Mouse (Mus musculus): Measurements from ENCODE around the gene Fam241a. TPM values are rescaled to one million over a fixed set of nuclear protein-coding genes. Genes with fewer than 3 reads are reported as not detected.
A peak's percentile ranks its signal among the peaks of the same experiment; 100 is the strongest.

The Fam241a gene
- polyA plus RNA-seq, 1 experiment from 2014 or later: 5.5 TPM

- Histone ChIP-seq H3K27ac (ENCODE audit: low read depth, low read length) (no peak overlapping the region), H3K36me3 (ENCODE audit: control insufficient read depth, insufficient read depth, low read length) (no peaks in the 10 kb centered on the region), H3K4me1 (ENCODE audit: control insufficient read depth, insufficient read depth, low read length) (peaks cover 14% of the 10 kb centered on the region), H3K4me3 (ENCODE audit: low read depth, low read length) (no peak overlapping the region), H3K9ac (ENCODE audit: low read length) (no peak overlapping the region), H3K4me2 (peak overlapping the region; percentile 85), H3K9me3 (ENCODE audit: control insufficient read depth, low read length) (no peaks in the 10 kb centered on the region), H3K27me3 (ENCODE audit: control insufficient read depth, insufficient read depth, low read length) (no peaks in the 10 kb centered on the region)
- WGBS: 87% methylated on average over 6 of the region's 6 CpGs
- DNase-seq (ENCODE audit: low spot score, missing footprints): no peak
- ATAC-seq (ENCODE audit: low FRiP score): no peak
These were observed 60.5 kb downstream of the Fam241a start for GRCm38 (mm10) chr3:127835594-127835993.

DNA sequence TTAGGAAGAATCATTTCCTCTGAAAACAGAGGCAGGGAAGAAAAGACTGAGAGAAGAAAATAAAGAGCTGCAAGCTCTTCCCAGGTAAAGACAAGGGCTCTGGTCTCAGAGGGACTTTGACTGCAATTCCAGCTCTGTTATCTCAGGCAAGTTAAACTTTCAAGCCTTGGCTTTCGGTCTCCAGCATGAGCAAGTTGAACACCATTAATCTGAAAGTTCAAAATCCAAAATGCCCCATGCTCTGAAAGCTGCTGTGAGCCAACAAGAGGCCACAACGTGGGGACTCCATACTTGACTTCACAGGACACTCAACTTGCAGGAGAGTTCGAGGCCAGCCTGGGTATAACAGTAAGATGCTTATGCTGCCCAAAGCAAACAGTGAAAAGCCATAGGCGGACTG is 62.1 kb downstream of the Fam241a start:
- Histone ChIP-seq H3K27me3 (ENCODE audit: control insufficient read depth, insufficient read depth, low read length) (no peaks in the 10 kb centered on the region), H3K4me2 (no peak overlapping the region), H3K9me3 (ENCODE audit: control insufficient read depth, low read length) (no peaks in the 10 kb centered on the region), H3K36me3 (ENCODE audit: control insufficient read depth, insufficient read depth, low read length) (no peaks in the 10 kb centered on the region), H3K4me3 (ENCODE audit: low read depth, low read length) (no peak overlapping the region), H3K4me1 (ENCODE audit: control insufficient read depth, insufficient read depth, low read length) (peaks cover 14% of the 10 kb centered on the region), H3K9ac (ENCODE audit: low read length) (no peak overlapping the region), H3K27ac (ENCODE audit: low read depth, low read length) (no peak overlapping the region)
- 87% methylated on average over 4 of the region's 4 CpGs for WGBS
- DNase-seq (ENCODE audit: low spot score, missing footprints): no peak
- ATAC-seq (ENCODE audit: low FRiP score): no peak

- no peaks in the 10 kb centered on the region for H3K27me3 ChIP-seq (ENCODE audit: control insufficient read depth, insufficient read depth, low read length)
- no peaks in the 10 kb centered on the region for H3K9me3 ChIP-seq (ENCODE audit: control insufficient read depth, low read length)
- WGBS: 70% methylated on average over 6 of the region's 6 CpGs
- peaks cover 9% of the 10 kb centered on the region for H3K4me1 ChIP-seq (ENCODE audit: control insufficient read depth, insufficient read depth, low read length)
- ATAC-seq (ENCODE audit: low FRiP score) (no peak; the same call in 1 of the 2 replicates), DNase-seq (ENCODE audit: low spot score, missing footprints) (no peak)
- H3K27ac ChIP-seq (ENCODE audit: low read depth, low read length): no peak overlapping the region
- no peak overlapping the region for H3K4me2 ChIP-seq
- H3K4me3 ChIP-seq (ENCODE audit: low read depth, low read length): no peak overlapping the region
- H3K36me3 ChIP-seq (ENCODE audit: control insufficient read depth, insufficient read depth, low read length): no peaks in the 10 kb centered on the region
- no peak overlapping the region for H3K9ac ChIP-seq (ENCODE audit: low read length)
These were observed 65.0 kb downstream of the Fam241a start for GRCm38 (mm10) chr3:127831079-127831478.

DNA sequence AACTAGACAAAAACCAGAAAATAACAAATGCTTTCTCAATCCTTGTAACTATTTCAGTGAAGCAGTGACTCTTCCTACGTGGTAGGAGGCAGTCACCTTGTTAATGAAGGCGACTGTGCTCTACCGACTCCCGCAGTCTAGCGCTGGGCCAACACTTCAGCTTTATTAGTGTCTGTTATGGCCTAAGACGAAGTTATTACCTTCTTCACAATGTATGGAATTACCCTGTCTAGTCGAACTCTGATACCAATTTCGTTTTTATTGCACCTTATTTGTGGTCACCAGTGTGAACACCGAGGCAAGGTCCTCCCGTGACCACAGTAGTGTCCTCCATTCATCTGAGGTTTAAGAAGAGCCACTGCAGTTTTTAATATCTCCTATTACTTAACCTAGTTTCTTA is 65.9 kb downstream of the Fam241a start:
- Histone ChIP-seq H3K9me3 (ENCODE audit: control insufficient read depth, low read length) (no peaks in the 10 kb centered on the region), H3K4me1 (ENCODE audit: control insufficient read depth, insufficient read depth, low read length) (no peaks in the 10 kb centered on the region), H3K36me3 (ENCODE audit: control insufficient read depth, insufficient read depth, low read length) (no peaks in the 10 kb centered on the region), H3K27ac (ENCODE audit: low read depth, low read length) (no peak overlapping the region), H3K9ac (ENCODE audit: low read length) (no peak overlapping the region), H3K27me3 (ENCODE audit: control insufficient read depth, insufficient read depth, low read length) (no peaks in the 10 kb centered on the region), H3K4me2 (no peak overlapping the region), H3K4me3 (ENCODE audit: low read depth, low read length) (no peak overlapping the region)
- ATAC-seq (ENCODE audit: low FRiP score) (no peak), DNase-seq (ENCODE audit: low spot score, missing footprints) (no peak)
- 89% methylated on average over 10 of the region's 10 CpGs for WGBS

DNA sequence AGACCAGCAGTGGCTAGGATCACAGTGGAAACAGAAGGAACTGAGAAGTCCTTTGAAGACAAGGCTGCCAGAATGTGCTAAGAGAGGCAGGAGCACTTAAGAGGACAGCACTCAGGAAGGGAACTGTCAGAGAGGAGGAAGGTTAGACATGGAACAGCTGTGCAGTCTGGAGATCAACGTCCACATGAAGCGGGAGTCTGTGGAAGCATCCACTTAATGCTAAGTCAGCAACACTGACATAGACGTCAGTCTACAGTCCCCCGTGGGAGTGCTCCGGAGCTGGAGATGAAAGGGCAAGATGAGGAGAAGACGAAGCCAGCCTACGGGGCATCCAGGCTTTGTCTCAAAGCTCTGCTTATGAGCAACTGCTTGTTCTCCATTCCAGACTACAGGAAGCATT is 69.0 kb downstream of the Fam241a start:
- 61% methylated on average over 7 of the region's 7 CpGs for WGBS
- Histone ChIP-seq H3K9ac (ENCODE audit: low read length) (no peak overlapping the region), H3K36me3 (ENCODE audit: control insufficient read depth, insufficient read depth, low read length) (no peaks in the 10 kb centered on the region), H3K4me3 (ENCODE audit: low read depth, low read length) (no peak overlapping the region), H3K4me2 (no peak overlapping the region), H3K27me3 (ENCODE audit: control insufficient read depth, insufficient read depth, low read length) (no peaks in the 10 kb centered on the region), H3K4me1 (ENCODE audit: control insufficient read depth, insufficient read depth, low read length) (no peaks in the 10 kb centered on the region), H3K9me3 (ENCODE audit: control insufficient read depth, low read length) (no peaks in the 10 kb centered on the region), H3K27ac (ENCODE audit: low read depth, low read length) (no peak overlapping the region)
- DNase-seq (ENCODE audit: low spot score, missing footprints): no peak
- ATAC-seq (ENCODE audit: low FRiP score): no peak

DNA sequence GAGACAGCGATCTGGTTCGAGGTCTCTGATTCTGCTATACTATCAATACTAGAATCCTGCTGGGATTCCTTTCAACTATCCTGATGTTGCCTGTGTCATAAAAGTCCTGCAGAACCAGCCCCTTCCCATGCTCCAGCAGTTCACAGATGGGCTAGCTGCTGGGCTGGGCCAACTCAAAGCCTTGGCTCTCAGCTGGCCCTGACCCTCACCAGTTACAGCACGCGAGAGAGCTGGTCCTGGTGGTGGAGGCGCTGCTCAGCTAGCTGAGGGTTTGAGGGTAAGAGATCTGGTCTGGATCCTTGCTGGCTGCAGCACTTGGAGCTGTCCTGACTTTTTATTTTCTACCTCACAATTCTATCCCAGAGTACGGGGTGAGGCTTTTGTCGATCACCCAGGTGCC is 69.6 kb downstream of the Fam241a start:
- Histone ChIP-seq H3K4me3 (ENCODE audit: low read depth, low read length) (no peak overlapping the region), H3K9me3 (ENCODE audit: control insufficient read depth, low read length) (no peaks in the 10 kb centered on the region), H3K9ac (ENCODE audit: low read length) (no peak overlapping the region), H3K4me1 (ENCODE audit: control insufficient read depth, insufficient read depth, low read length) (no peaks in the 10 kb centered on the region), H3K27me3 (ENCODE audit: control insufficient read depth, insufficient read depth, low read length) (no peaks in the 10 kb centered on the region), H3K4me2 (no peak overlapping the region), H3K36me3 (ENCODE audit: control insufficient read depth, insufficient read depth, low read length) (no peaks in the 10 kb centered on the region), H3K27ac (ENCODE audit: low read depth, low read length) (no peak overlapping the region)
- WGBS: 82% methylated on average over 7 of the region's 7 CpGs
- no peak for ATAC-seq (ENCODE audit: low FRiP score)
- no peak for DNase-seq (ENCODE audit: low spot score, missing footprints)

GRCm38 (mm10) chr3:127823886-127824863 is 71.9 kb downstream of the Fam241a start:
- DNase-seq (ENCODE audit: low spot score, missing footprints) (no peak), ATAC-seq (ENCODE audit: low FRiP score) (no peak)
- Histone ChIP-seq H3K27ac (ENCODE audit: low read depth, low read length) (no peak overlapping the region), H3K4me2 (no peak overlapping the region), H3K36me3 (ENCODE audit: control insufficient read depth, insufficient read depth, low read length) (peaks cover 4% of the 10 kb centered on the region; the same call in 1 of the 2 replicates), H3K9ac (ENCODE audit: low read length) (no peak overlapping the region), H3K4me3 (ENCODE audit: low read depth, low read length) (no peak overlapping the region), H3K4me1 (ENCODE audit: control insufficient read depth, insufficient read depth, low read length) (no peaks in the 10 kb centered on the region), H3K27me3 (ENCODE audit: control insufficient read depth, insufficient read depth, low read length) (no peaks in the 10 kb centered on the region), H3K9me3 (ENCODE audit: control insufficient read depth, low read length) (no peaks in the 10 kb centered on the region)
- WGBS: 84% methylated on average over 17 of the region's 17 CpGs

GRCm38 (mm10) chr3:127821209-127821608 is 74.9 kb downstream of the Fam241a start:
- 89% methylated on average over 5 of the region's 5 CpGs for WGBS
- no peak overlapping the region for H3K9ac ChIP-seq (ENCODE audit: low read length)
- ATAC-seq (ENCODE audit: low FRiP score) (no peak), DNase-seq (ENCODE audit: low spot score, missing footprints) (no peak)
- no peak overlapping the region for H3K4me3 ChIP-seq (ENCODE audit: low read depth, low read length)
- H3K27ac ChIP-seq (ENCODE audit: low read depth, low read length): no peak overlapping the region
- peaks cover 4% of the 10 kb centered on the region; the same call in 1 of the 2 replicates for H3K36me3 ChIP-seq (ENCODE audit: control insufficient read depth, insufficient read depth, low read length)
- no peaks in the 10 kb centered on the region for H3K27me3 ChIP-seq (ENCODE audit: control insufficient read depth, insufficient read depth, low read length)
- H3K4me1 ChIP-seq (ENCODE audit: control insufficient read depth, insufficient read depth, low read length): no peaks in the 10 kb centered on the region
- no peaks in the 10 kb centered on the region for H3K9me3 ChIP-seq (ENCODE audit: control insufficient read depth, low read length)
- H3K4me2 ChIP-seq: no peak overlapping the region

DNA sequence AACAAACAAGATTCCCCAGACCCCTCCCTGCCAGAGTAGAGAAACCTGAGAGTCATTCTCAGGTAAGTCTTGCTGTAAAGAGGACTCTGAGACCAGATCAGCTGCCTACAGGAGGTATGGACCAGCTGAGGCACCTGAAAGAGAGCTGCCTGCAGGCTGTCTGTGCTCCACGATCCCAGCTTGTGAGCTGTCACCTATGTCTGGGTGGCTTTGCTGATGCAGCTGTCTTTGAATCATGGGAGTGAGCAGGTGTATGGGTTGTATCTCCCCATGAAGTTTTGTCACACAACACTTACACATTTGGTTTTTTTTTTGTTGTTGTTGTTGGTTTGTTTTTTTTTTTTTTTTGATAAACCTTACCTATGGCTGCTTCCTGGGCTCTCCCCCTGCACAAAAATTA is 75.7 kb downstream of the Fam241a start:
- H3K9ac ChIP-seq (ENCODE audit: low read length): no peak overlapping the region
- WGBS: 95% methylated on average over 1 of the region's 1 CpGs
- no peak for ATAC-seq (ENCODE audit: low FRiP score)
- no peaks in the 10 kb centered on the region for H3K9me3 ChIP-seq (ENCODE audit: control insufficient read depth, low read length)
- H3K4me2 ChIP-seq: no peak overlapping the region
- H3K4me3 ChIP-seq (ENCODE audit: low read depth, low read length): no peak overlapping the region
- H3K4me1 ChIP-seq (ENCODE audit: control insufficient read depth, insufficient read depth, low read length): no peaks in the 10 kb centered on the region
- H3K27me3 ChIP-seq (ENCODE audit: control insufficient read depth, insufficient read depth, low read length): no peaks in the 10 kb centered on the region
- H3K36me3 ChIP-seq (ENCODE audit: control insufficient read depth, insufficient read depth, low read length): peaks cover 4% of the 10 kb centered on the region; the same call in 1 of the 2 replicates
- no peak for DNase-seq (ENCODE audit: low spot score, missing footprints)
- no peak overlapping the region for H3K27ac ChIP-seq (ENCODE audit: low read depth, low read length)
